Mouse (Mus musculus) cortical plate, adult 2 months (tissue): Measurements from ENCODE around the gene Stk11.

Source experiments
- CTCF ChIP-seq: fragments of 200-500 bp; IDR thresholded peaks from 2 replicates; pipeline ENCODE4 v1.5.1; 2011; ENCODE audit warnings: mild to moderate bottlenecking, control low read depth, low read length; ENCODE audit not compliant: insufficient read depth; ENCODE audit errors: extremely low read depth
- POLR2A ChIP-seq: fragments of 200-500 bp; IDR thresholded peaks from 2 replicates; pipeline ENCODE4 v1.6.1; 2011; ENCODE audit warnings: mild to moderate bottlenecking, low read length, control low read depth; ENCODE audit not compliant: insufficient read depth; ENCODE audit errors: extremely low read depth

DNA sequence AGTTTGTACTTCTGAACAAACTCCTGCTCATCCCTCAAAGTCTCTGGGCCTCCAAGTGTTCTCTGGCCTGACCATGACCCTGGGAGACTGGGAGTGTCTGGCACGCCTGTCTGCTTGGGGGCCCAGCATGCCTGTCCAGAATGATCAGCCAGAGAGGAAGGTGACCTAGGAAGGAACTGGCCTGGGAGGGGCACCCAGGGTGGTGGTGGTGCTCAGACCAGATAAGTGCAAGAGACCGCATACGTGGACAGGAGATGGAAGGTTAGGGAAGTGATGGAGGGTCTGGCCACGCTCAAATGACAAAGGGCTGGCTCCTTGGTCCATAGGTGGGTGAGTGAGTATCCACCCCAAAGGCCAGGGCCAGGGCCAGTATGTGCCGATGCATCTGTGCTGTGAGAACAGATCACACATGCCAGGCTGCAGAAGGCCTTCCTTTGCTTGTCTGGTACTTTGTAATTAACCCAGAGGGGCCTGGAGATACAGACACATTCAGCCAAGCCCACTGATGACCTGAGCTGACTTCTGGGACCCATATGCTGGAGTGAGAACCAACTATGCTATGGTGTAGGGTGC, 31.6 kb downstream of the Stk11 start:
- TF ChIP-seq CTCF (no peak), POLR2A (no peak)
